Mouse (Mus musculus) urinary bladder, postnatal 4 days (tissue): ENCODE measurements around the gene Sema7a.
A peak's percentile ranks its signal among the peaks of the same experiment; 100 is the strongest.

ENCODE experiments used
- DNase-seq, 2 experiments: peaks; one replicate each; pipeline ENCODE4 v3.0.0; 2021 to 2022; ENCODE audit warnings: low spot score in 2 of 2

The Sema7a gene

DNA sequence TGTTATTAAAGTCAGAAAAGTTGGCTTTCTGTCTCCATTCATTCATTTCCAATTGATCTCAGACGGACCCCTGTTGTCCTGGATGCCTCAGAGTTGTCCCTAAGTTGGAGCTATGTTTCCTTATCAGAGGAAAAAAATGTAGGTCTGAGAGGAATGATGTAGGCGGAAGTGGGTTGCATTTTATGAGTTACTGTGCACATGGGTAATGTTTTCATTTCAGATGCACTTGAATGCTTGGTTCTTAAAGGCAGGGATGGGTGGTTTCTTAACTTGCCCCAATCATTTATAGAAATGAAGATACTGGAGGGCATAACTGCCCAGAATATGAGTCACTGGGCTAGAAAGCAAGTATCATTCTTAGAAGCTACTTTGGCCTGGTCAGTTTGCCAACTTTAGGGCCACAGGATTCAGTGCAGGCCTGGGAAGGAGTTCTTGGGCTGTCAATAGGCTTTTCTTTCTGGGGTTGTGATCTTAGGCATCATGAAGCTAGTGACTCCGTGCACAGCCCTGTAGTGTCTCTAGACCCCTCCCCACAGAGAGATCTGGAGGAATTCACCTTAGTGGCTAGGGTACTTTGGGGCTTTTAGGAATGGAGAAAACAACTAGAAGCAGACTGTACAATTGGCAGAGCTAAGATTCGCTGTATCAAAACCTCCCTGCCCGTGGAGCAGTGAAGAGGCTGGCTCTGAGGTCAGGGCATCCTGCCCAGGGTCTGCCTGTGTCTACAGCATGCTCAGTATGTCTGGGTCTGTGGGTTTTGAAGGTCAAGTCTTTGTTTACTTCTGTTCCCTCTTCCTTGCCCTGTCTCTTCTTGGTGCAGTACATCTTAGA lies 1.5 kb upstream of the Sema7a start:
- no peak for DNase-seq

- DNase-seq: peak in 1 of 2 experiments; percentile 28
Observed at GRCm38 (mm10) chr9:57940349-57940794, 460 bp downstream of the Sema7a start.

GRCm38 (mm10) chr9:57940861-57941638 lies 1.1 kb downstream of the Sema7a start:
- no peak for DNase-seq

DNA sequence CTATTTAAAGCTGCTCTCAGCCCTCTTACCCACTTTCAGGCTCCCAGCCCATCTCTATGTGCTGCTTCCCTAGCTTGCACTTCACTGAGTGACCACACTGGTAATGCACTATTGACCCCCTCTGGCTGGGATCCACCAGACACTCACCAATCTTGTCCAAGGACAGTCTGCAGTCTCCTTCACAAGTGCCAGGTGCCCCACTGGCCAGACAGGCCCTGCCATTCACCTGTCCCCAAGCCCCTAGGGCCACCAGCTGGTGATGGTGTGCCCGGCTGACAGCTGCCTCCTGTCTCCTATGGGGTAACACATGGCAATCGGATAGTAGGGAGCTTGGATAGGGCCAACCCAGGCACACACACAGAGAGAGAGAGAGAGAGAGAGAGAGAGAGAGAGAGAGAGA lies 2.1 kb downstream of the Sema7a start:
- DNase-seq: no peak

DNA sequence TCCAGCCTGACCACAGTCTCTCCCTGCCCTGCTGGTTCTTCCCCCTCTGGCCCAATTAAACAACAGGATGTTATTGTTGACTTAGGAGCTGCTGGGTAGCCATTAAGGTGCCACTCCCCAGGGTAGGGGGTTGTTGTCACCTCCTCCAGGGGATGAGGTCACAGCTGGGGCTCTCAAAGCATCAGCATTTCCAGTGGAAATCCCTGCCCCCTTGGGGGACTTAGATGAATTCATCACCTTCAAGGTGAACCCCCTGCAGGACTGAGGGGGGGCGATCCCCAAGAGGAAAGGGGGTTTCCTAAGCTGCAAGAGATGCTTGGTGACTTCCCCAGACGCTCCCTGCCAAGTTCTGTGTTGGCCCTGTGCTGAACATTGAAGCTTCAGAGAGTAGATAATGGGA lies 3.2 kb downstream of the Sema7a start:
- DNase-seq: no peak

DNA sequence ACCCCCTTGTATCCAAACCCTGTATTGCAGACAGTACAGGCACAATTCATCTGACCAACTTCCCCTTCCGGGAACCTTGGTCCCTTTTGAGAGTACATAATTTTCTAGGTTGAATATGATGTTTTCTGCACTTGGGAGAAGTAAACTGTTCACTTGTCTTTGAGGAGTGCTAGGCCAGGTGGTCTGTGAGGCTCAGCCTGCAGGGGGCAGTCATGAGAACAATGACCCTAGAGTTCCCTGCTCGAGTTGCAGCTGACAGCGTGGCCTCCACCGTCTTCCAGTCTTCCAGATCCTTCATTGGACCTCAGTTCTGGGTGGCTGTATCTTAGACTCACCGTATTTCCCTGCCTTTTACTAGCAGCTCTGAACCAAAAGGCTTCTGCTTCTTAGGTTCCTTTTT lies 4.7 kb downstream of the Sema7a start:
- DNase-seq: no peak

- no peak for DNase-seq
Observed at GRCm38 (mm10) chr9:57945771-57946616, 6.1 kb downstream of the Sema7a start.

- no peak for DNase-seq
Observed at GRCm38 (mm10) chr9:57947381-57948030, 7.6 kb downstream of the Sema7a start.

- DNase-seq: no peak
Observed at GRCm38 (mm10) chr9:57948333-57948931, 8.5 kb downstream of the Sema7a start.

- DNase-seq: no peak
Observed at GRCm38 (mm10) chr9:57949102-57949704, 9.3 kb downstream of the Sema7a start.

GRCm38 (mm10) chr9:57949879-57950278 lies 10.0 kb downstream of the Sema7a start:
- DNase-seq: no peak

DNA sequence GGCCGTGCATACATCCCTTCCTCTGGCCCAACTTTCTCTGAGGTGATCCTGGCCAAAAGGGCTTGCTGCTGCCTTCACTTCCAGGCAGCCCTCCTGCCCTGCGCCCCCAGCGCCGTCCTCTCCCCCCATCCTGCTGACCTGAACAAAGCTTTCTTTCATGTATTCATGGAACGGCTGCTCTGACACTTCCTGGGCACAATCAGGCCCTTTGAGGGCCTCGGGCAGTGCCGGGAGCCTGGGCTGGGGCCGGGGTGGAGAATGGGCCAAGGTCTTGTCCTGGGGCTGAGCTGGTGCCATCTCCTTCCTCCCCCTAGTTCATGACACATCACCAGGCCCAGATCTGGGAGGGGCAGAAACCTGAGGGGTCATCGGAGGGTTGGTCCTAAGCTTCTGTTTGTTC lies 10.6 kb downstream of the Sema7a start:
- DNase-seq: no peak

- no peak for DNase-seq
Observed at GRCm38 (mm10) chr9:57951993-57952392, 12.1 kb downstream of the Sema7a start.

DNA sequence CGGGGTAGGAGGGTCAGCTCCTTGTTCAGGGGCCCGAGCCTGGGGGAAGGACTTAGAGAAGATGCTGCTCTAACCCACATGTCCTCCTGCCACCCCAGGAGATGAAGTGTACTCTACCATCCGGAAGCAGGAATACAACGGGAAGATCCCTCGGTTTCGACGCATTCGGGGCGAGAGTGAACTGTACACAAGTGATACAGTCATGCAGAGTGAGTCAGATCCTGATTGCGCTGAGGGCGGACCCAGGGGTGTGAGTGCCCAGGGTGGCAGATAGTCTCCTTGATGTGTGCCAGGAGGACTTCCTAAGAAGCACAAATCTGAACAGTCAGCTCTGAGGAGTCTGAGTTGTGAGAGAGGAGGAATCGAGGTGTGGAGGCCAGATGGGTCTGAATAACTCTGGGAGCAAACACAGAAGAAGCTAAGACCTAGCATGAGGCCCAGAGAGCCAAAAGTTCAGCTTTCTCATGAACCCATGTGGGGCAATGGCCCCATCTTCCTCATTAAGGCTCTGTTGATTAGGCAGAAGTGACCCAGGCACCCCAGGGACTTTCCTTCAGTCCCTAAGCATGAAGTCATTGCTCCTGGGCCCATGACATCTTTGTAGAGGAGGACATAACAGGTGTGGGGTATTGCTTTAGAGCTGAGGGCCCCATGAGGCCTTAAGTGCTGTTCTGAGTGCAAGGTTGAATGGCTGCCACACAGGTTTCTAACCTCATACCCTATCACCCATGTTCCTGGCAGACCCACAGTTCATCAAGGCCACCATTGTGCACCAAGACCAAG lies 15.2 kb downstream of the Sema7a start:
- DNase-seq: no peak

GRCm38 (mm10) chr9:57955764-57956163 lies 15.9 kb downstream of the Sema7a start:
- DNase-seq: no peak

- DNase-seq: no peak
Observed at GRCm38 (mm10) chr9:57956196-57956837, 16.4 kb downstream of the Sema7a start.

GRCm38 (mm10) chr9:57956838-57957236 lies 16.9 kb downstream of the Sema7a start:
- DNase-seq: no peak

GRCm38 (mm10) chr9:57958615-57959014 lies 18.7 kb downstream of the Sema7a start:
- no peak for DNase-seq

- no peak for DNase-seq
Observed at GRCm38 (mm10) chr9:57959399-57959798, 19.5 kb downstream of the Sema7a start.
